Mouse (Mus musculus): ENCODE measurements around the gene Lgals7.
"Not testable (repeated sequence)": the region's sequence is repeated elsewhere in the genome, so short reads cannot be mapped to it uniquely, and the experiment has no call there.

DNA sequence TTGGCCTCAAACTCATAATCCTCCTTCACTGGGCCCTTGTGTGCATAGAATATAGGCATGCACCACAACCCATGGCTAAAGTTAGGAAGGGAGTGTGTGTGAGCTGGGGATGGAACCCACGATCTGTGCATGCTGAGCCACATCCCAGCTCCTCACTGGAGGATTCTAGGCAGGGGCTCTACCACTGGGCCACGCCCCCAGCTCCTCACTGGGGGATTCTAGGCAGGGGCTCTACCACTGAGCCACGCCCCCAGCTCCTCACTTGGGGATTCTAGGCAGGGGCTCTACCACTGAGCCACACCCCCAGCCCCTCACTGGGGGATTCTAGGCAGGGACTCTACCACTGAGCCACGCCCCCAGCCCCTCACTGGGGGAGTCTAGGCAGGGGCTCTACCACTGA, 20.1 kb downstream of the Lgals7 start:
- not testable (repeated sequence) for TF ChIP-seq CTCF (IDR thresholded peaks at IDR 0.05; ENCODE audit: low read depth, low read length); POLR2A (IDR thresholded peaks at IDR 0.05; ENCODE audit: borderline replicate concordance, low read depth, low read length)
